Mouse (Mus musculus) kidney, postnatal 25 days (tissue): Measurements from ENCODE around the gene Zbtb34.

Experiments used
- DNase-seq, 2 experiments: peaks; one replicate each; pipeline ENCODE4 v3.0.0; 2021; ENCODE audit warnings: mixed read lengths in 2 of 2

The Zbtb34 gene

DNA sequence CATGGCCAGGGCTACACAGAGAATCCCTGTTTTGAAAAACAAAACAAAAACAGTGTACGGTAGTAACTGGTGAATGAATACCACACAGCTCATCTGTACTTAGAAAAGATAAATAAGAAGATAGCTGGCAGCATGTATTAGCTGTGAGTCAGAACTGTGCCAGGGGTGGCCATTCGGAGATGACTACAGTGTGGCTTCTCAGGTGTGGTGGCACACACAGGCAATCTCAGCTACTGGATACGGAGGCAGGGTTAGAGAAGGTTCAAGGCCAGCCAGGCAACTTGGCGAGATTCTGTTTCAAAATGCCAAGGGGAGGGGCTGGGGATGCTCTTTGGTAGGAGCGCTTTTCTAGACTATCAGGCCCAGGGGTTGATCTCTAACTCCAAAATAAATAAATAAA is 14.6 kb upstream of the Zbtb34 start:
- DNase-seq: no peak

DNA sequence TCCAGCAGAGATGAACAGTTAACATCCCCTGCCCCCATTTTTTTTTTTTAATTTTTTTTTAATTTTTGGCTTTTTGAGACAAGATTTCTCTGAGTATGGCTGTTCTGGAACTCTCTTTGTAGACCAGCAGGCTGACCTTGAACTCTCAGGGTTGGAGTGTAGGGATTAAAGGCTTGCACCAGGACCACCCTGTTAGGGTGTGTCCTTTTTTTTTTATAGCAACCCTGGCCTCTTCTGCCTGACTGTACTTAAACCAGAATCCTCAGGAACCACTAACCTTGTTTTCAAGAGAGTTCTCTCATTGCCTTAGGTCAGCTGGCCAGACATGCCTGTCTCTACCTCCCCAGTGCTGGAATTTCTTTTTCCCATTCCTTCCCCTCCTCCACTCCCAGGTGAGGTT is 13.7 kb upstream of the Zbtb34 start:
- no peak for DNase-seq

DNA sequence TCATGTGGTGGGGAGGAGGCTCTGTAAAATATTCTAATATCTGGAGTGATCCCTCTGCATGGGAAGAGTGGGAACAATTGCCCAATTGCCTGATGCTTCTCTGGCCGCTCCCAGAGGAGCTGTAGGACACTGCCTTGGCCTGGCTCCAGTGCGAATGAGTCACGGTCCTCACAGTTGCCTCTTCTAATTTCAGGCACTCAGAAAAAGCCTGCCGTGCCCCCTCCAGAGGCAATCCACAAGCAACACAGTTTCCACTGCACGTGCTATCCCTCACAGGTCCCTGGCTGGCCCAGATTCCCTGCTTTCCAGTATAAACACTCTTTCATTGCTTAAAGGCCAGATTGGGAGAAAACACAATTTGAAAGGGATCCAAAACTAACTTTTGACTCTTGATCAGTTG is 13.2 kb upstream of the Zbtb34 start:
- DNase-seq: peak; percentile 76 to 81

DNA sequence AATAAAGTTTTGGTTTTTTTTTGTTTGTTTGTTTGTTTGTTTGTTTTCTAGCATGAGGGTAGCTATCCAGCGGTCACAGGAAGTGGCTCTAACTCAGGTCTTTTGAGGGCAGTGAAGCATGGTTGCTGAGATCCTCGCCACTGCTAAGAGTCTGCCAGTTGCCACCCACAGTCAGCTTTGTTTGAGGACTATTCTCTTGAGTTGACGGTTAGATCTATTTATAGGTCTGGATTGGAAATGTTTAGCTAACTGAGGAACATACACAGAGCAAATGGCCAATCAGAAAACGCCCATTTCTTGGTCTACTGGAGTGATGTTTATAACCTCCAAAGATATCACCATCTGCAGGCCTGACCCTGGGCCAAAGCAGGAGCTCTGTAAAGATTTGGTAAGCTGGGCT is 11.6 kb upstream of the Zbtb34 start:
- no peak for DNase-seq

DNA sequence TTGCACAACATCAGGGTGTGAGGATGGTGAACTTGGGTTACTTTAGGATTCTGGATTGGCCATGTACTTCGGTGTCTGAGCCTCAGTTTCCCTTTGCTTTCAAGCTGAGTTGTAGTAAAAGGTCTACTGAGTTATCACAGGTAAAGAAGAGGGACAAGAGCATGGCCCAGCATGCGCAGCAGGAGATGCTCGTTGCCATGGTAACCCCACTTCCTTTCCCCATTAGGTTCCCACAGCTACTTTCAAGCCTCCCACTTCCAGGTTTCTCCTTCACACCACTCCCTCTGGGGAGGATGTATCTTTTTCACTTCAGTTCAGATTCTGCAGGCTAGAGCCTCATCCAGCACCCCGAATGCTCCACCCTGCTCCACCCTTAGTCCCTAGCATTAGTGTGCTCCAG is 9.8 kb upstream of the Zbtb34 start:
- DNase-seq: no peak

DNA sequence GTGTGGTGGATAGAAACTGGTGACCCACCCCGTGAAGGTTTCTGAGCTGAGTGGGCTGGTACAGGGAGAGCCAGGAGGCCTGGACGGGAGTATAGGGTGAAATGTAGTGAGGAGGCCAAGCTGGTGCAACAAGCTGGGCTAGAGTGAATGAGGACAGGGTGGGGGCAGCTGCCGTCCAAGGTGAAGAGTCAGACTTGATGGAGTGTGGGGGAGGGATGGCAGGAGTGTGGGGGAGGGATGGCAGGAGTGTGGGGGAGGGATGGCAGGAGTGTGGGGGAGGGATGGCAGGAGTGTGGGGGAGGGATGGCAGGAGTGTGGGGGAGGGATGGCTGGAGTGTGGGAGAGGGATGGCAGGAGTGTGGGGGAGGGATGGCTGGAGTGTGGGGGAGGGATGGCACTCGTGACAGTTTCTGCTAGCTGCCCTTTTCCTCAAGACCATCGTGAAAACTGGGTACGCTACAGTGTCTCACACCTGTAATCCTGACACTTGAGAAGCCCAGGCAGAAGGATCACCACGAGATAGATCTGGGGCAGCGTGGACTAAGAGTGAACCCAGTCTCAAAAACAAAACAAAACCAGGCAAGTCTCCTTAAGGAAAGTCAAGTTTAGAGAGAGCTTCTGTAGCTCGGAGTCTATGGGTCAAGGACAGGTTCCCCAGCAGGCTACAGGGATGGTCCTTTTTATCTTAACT is 9.0 kb upstream of the Zbtb34 start:
- no peak for DNase-seq

DNA sequence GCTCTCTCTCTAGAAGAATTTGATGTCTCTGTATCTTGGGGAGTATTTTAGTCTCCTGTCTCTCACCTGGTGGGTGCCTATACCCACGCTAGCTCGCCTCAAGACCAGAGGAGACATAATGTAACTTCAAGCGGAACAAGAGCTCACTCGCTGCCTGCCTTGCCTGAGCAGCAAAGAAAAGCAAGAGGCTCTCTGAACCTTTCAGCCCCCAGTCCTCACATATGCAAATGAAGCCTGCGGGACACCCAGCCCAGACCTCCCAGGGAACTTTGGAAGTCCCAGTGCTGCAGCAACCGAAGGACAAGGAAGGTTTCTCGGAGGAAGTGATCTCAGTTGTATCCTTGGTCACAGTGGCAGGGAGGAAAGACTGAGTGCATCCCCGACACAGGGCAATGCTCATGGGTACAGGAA is 8.4 kb upstream of the Zbtb34 start:
- no peak for DNase-seq

DNA sequence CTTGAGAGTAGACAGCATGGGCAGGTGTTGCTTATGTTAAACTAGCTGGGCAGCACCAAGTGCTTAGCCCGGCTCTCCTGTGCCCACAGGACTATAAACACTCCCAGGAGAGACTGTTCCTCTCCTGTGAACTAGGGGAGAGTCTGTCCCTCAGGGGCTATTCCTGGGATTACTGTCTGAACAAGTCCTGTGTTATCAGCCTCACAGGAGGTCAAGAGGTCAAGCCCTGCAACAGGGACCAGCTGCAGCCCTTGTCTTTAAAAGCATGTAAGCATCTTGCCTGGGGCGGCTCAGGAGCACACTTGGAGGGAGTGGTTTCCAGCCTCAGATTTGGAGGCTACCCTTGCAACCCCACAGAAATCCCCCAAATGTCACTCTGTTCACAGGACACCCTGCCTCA is 7.3 kb upstream of the Zbtb34 start:
- DNase-seq: no peak

DNA sequence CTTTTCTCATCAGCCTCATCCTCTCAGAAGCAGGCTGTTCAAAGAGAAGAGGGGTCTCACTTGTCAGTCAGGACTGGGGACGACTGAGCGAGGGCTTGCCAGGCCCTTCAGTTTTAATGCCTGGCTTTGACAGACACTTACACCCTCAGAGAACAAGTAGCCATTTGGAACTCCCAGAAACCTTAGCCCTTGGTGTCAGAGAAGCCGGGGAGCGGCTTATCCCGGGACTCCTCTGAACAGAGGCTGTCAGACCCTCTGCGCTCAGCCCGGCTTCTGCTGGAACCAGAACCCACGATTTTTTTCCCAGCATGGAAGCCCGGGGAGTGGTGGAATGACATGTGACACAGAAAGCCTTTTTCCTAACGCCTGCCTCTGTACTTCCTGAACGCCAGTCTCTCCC is 6.1 kb upstream of the Zbtb34 start:
- no peak for DNase-seq

DNA sequence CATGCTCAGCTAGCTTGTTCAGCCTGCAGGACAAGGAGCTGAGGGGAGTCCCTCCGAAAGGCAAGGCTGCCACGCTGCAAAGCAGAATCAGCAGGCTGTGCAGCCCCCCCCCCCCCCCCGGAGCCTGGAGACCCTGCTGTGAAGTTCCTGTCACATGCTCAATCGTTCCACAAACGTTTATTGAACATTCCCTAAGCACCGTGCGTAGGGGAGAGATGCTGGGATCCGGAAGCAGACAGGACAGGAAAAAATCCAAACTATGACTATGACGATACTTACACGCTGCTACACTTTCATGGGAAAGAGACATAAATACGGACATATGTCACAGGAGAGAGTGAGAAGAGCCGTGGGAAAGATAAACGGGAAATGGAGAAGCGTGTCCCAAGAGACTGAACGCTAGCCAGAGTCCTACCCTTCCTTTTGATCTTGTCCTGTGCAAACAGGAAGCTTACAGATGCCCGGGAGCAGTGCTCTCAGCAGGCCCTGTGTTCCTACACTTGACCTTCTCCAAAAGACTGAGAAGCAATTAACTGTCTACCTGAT is 5.0 kb upstream of the Zbtb34 start:
- DNase-seq: no peak

DNA sequence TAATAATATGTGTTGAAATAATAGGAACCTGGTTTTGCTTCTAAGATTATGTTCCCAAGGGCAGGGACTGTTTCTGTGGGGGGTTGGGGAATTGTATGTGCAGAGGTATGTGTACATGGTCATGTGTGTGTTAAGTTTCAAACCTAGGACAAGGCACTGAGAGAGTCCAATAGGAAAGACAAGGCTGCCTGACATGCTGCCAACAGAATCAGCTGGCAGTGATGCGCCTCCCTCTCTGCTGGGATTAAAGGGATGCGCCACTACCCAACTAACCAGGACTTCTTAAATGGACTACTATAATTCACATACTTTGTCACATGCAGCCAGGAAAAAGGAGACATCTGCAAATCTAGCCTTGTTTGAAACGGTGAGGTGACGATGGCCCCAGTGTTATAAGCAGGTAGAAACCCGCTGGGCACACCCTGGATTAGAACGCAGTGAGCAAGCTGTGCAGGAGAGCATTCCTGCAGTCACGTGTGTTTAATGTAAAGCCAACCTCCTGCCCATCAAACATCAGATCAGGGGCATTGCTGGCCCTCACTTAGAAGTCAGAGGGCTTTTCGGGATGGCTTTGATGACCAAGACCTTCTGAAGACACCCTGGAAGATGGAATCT is 4.0 kb upstream of the Zbtb34 start:
- DNase-seq: no peak

DNA sequence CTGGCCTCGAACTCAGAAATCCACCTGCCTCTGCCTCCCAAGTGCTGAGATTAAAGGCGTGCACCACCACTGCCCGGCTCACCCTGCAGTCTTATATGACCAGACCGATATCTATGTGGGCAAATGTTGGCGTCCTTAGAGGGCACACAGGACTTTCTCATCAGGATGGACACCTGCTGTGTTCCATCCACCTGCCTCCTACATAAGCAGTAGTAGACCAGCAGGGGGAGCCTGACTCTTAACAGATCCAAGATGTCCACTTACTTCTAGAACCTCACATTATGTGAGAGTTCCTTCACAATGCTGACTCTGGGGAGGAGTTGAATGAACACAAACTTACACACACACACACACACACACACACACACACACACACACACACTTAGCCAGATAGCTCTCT is 1.8 kb upstream of the Zbtb34 start:
- peak; percentile 77 to 89 for DNase-seq

DNA sequence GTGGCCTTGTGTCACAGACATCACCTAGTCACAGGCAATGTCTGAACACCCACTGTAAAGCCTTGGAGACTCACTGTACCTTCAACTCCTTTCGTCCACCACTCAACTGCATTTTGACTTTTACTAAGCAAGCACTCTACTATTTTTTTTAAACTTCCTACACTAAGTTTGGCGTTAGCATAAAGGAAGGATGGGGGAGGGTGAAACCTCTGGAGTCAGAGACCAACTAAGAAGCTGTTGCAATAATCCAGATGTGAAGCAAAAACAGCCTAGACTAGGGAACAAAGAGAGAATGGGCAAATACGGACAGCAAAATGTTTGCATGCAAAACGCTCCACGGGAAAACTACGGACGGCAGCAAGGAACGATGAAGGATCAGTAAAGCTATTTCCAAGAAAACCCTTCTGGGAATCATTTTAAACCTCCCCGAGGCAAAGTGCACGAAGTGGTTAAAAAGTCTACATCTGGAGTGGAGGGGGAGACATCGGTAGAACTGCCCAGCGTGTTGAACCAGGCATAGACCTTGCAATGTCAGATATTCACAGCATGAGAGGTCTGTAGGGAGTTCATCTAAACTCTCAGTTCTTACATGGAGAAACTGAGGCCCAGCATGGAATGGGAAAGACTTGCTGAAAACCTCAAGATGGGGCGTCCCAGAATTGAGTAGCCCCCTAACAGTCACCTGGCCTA is 898 bp downstream of the Zbtb34 start:
- no peak for DNase-seq

DNA sequence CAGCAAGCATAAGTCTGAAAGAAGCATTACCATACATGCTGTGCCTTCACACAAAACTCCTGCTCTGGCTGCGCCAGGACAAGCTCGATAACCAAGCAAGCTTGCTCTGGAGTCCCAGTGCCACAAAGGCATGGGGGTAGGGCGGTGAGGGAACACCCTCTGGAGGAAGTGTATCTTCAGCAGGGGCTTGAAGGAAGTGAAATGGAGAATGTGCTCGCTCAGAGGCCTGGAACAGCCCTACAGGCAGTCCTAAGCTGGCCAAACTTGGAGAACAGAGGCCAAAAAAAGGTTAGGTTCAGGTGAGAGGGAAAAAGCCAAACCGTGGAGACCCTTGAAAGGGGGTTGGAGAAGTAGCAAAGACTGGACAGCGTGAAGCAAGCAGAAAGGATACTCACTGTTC is 1.8 kb downstream of the Zbtb34 start:
- peak; percentile 31 to 57 for DNase-seq

DNA sequence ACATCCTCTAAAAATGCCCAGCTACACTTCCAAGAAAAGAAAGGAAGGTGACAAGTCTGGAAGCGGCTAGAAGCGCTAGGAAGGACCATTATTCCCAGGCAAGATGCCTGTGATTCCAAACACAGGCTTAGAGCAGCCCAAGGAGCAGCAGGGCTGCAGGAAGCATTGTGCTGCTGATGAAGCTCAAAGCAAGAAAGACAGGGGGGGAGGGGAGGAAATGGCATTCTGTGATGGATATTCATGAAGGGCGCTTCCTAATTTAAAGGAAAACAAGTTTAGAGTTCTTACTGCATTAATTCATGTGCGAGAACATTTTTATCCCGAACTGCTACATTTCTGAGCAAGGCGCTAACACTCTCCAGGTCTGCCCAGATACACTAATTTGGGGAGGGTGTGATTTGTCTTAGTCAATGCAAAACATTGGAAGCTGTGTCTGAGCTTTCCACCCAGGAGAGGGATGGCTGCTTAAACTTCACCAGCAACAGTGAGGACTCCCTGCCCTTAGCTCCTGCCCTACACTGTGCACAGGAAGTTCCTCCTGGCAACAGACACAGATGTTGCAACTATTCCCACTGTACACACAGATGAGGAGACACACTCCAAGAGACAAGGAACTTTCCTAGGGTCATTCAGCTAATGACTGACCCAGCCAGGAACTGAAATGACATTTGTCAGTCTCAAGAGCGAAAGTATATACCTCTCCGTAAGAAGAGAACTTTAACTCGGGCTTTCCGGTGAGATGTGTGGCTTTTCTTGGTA is 4.3 kb downstream of the Zbtb34 start:
- DNase-seq: no peak

DNA sequence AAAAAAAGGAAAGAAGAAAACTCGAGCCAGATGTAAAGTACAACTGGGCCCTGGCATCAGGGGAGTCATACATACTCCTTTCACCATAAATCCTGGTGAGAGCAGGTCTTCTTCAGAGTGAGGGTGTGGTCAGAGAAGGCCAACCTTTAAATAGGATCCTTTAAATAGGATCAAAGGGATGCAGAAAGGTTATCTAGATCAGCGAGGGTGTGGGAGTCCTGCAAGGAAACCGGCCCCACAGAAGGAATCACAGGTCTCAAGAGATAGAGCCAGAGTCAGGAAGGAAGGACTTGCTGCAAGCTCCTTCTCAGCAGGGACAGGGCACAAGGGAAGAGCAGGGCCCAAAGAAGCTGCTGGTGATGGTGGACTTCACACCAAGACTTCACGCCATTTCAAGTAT is 13.7 kb downstream of the Zbtb34 start:
- no peak for DNase-seq

DNA sequence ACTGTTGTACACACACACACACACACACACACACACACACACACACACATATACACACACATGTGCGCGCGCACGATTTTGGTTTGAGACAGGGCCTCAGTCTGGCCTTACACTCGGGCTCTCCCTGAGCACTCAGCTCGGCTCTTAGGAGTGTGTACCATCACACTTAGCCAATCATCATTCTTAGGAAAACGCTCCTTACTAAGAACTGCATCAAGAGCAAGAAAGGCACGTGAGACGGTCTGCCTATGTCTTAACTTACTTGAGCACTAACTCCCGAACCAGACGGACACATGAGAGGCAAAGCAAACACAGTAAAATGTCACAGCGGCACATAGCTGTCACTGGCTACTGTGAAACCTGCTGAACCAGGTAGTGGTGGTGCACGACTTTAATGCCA is 17.1 kb downstream of the Zbtb34 start:
- DNase-seq: no peak

DNA sequence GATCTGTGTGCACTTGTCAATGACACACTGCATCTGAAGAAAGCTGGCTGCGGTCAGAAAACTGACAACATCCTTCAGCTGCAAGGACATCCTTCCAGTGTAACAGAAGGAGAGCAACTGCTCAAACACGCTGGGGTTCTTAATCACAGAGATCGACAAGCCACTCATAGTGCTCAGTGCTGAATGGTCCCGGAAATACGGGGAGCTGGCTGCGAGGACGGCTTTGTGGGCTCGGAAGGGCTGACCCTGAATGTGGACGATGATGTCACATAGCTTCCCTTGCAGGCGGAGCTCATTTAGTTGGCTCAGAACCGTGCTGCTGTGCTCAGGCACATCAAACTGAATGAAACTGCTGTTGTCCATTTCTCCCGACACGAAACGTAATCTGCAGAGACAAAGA is 19.0 kb downstream of the Zbtb34 start:
- no peak for DNase-seq

DNA sequence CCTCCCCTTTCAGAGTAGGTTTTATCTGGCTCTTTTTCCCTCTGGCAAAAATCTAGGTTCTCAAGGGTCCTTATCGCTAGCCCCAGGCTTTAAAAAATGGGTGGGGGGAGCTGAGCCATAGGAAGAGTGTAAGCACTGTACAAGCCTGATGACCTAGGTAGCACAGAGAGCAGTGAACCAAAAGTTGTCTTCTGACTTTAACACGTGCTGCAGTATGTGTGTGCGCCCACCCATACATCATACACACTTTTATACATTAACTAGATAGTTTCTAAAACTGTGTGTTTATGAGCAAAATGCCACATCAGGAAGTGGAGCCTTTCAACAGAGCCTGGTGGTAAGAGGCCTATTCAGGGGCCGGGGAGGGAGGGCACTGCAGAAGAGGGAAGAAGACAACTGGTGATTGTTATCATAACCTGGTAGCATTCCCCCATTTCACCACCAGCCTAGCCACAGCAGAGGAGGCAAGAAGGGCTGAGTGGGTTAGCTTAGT is 27.6 kb downstream of the Zbtb34 start:
- no peak for DNase-seq

DNA sequence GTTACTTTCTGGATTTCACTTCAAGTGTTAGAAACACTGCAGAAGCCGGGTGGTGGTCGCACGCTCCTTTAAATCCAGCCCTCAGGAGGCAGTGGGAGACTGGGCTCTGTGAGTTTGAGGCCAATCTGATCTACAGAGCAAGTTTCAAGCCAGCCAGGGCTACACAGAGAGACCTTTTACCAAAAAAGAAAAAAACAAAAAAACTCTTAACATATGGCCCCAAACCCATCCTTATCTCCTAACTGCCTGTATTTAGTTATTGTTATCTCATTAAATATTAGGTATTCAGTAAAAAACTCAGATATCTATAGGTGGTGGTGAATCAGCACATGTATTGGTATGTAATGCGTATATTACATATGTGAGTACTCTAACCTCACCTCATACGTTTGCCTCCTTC is 28.5 kb downstream of the Zbtb34 start:
- no peak for DNase-seq

DNA sequence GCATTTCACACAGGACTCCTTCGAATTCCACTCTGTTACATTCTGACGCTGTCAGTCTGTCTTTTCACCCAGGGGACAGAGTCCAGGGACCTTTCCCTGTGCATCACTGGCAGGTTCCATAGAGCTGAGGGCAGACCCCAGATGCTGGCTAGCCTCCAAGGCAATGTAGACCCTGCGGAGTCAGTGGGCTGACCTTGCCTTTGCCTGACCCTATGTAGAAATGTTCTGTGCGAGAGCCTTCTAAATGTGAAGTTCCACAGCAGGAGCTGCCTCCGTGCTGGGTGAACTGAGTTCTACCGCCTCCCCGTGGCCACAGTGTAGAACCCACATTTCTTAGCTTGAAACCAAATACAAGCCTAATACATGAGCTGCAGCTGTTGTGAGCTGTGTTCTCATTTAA is 28.9 kb downstream of the Zbtb34 start:
- peak; percentile 60 to 68 for DNase-seq

DNA sequence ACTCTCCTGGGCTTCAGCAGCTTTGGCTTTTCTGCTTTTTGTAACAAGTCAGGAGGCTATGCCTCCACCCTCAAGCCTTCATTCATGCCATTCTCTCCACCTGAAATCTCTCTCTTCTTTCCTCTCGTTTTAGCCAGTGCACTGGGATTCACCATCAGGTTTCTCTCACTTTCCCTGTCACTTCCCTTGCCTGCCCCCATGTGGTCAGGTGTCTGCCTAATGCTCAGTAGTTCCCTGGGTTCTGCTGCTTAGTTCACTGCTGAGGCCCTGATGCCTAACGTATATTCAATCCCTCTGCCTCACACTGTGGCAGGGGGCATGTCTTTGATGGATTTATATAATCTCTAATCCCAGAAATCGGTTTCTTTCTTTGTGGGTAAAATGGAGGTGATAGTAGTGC is 29.9 kb downstream of the Zbtb34 start:
- peak; percentile 46 to 54 for DNase-seq

DNA sequence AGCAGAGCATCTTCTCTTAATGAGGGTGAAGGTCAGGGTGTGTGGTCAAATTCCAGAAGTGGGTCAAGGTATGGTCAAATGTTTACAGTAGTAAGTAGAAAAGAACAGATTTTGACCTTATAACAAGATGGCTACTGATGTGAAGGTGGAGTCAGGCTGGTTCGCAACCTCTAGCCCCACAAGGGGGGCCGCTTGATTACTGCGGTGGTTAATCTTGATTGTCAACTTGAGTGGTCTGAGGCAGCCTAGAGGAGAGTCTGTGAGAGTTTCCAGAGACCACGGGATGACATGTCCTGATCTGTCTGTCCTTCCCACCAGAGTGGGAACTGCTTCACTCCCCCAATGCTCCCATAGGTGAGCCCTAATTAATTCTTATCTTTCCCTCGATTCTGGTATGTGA is 30.6 kb downstream of the Zbtb34 start:
- no peak for DNase-seq
